Mouse (Mus musculus) 3T3-L1 (cell line): ENCODE data around the gene Amn1.
"Not testable (repeated sequence)": the region's sequence is repeated elsewhere in the genome, so short reads cannot be mapped to it uniquely, and the experiment has no call there.

Experiments
- DNase-seq: peaks from one replicate; pipeline ENCODE4 v3.0.0-alpha.2; 2015; ENCODE audit warnings: low read depth, low spot score

The Amn1 gene

GRCm38 (mm10) chr6:149154116-149155030, 34.1 kb downstream of the Amn1 start:
- no peak for DNase-seq

- no peak for DNase-seq
Measured at GRCm38 (mm10) chr6:149153473-149154115, 34.9 kb downstream of the Amn1 start.

- DNase-seq, result no peak
Measured at GRCm38 (mm10) chr6:149152119-149152518, 36.4 kb downstream of the Amn1 start.

GRCm38 (mm10) chr6:149148436-149149229, 39.9 kb downstream of the Amn1 start:
- DNase-seq, result no peak

- no peak for DNase-seq
Measured at GRCm38 (mm10) chr6:149145143-149145542, 43.4 kb downstream of the Amn1 start.

- peak; percentile 94 for DNase-seq
Measured at GRCm38 (mm10) chr6:149141393-149142173, 46.9 kb downstream of the Amn1 start.

GRCm38 (mm10) chr6:149139471-149139870, 49.0 kb downstream of the Amn1 start, which contains the start of gene Etfbkmt:
TSS of gene Etfbkmt (plus strand) at chr6:149139849.
- DNase-seq, result no peak

- DNase-seq, result no peak
Measured at GRCm38 (mm10) chr6:149139011-149139410, 49.5 kb downstream of the Amn1 start.

- DNase-seq, result peak; percentile 50
Measured at GRCm38 (mm10) chr6:149137936-149138335, 50.6 kb downstream of the Amn1 start.

GRCm38 (mm10) chr6:149135631-149136030, 52.9 kb downstream of the Amn1 start:
- no peak for DNase-seq

- no peak for DNase-seq
Measured at GRCm38 (mm10) chr6:149134391-149135150, 53.9 kb downstream of the Amn1 start.

GRCm38 (mm10) chr6:149132311-149133077, 56.0 kb downstream of the Amn1 start:
- peak; percentile 91 for DNase-seq

- no peak for DNase-seq
Measured at GRCm38 (mm10) chr6:149131111-149131510, 57.4 kb downstream of the Amn1 start.

- not testable (repeated sequence) for DNase-seq
Measured at GRCm38 (mm10) chr6:149129870-149130269, 58.6 kb downstream of the Amn1 start, which contains the start of gene Gm10203. TSS of gene Gm10203 (plus strand) at chr6:149130170.

- DNase-seq, result peak; percentile 77
Measured at GRCm38 (mm10) chr6:149126675-149127074, 61.8 kb downstream of the Amn1 start.

- DNase-seq, result no peak
Measured at GRCm38 (mm10) chr6:149123042-149123441, 65.5 kb downstream of the Amn1 start.

- peak; percentile 91 for DNase-seq
Measured at GRCm38 (mm10) chr6:149119853-149120252, 68.7 kb downstream of the Amn1 start.

- DNase-seq, result peak; percentile 74
Measured at GRCm38 (mm10) chr6:149118935-149119334, 69.6 kb downstream of the Amn1 start.

- DNase-seq, result no peak
Measured at GRCm38 (mm10) chr6:149116992-149117391, 71.5 kb downstream of the Amn1 start.
